Mouse (Mus musculus) ES-E14 (cell line): Measurements from ENCODE around the gene Ccm2.

ENCODE experiments used
- CHD2 ChIP-seq: IDR thresholded peaks from 2 replicates; pipeline ENCODE4 v1.6.1; 2014; ENCODE audit warnings: mild to moderate bottlenecking, low read depth, low read length, inconsistent platforms
- HCFC1 ChIP-seq: IDR thresholded peaks from 2 replicates; pipeline ENCODE4 v1.6.1; 2012; ENCODE audit warnings: low read length, inconsistent platforms, borderline replicate concordance; ENCODE audit not compliant: insufficient read depth
- MAFK ChIP-seq: IDR thresholded peaks from 2 replicates; pipeline ENCODE4 v1.6.1; 2014; ENCODE audit warnings: mild to moderate bottlenecking, low read depth, low read length, inconsistent platforms; ENCODE audit not compliant: insufficient read depth
- ZC3H11A ChIP-seq: IDR thresholded peaks from 2 replicates; pipeline ENCODE4 v1.6.1; 2012; ENCODE audit warnings: low read depth, mild to moderate bottlenecking, inconsistent platforms, low read length, borderline replicate concordance

DNA sequence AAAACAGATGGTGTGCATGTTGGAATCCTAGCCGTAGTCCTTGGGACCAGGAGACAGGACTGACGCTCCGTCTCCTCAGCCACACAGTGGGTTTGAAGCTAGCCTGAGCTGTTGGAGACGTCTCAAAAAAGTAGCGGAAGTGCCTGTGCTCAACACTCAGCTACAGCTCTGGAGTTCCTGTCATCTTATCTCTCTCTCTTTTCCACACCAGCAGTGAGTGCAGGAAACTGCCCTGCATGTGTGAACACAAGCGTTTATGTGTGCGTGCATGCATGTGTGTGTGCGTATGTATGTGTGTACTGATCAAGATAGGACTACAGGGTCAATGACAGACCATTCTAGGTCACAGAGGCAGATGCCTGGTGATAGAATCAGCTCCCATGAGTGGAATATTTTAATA is 21.3 kb downstream of the Ccm2 start:
- TF ChIP-seq ZC3H11A (no peak), MAFK (no peak), CHD2 (no peak), HCFC1 (no peak)
